Mouse (Mus musculus) MEL (cell line): ENCODE results near the gene Pycr2.
"Not testable (repeated sequence)": the region's sequence is repeated elsewhere in the genome, so short reads cannot be mapped to it uniquely, and the experiment has no call there.

Experiments used
- CTCF ChIP-seq, 3 experiments: IDR thresholded peaks in 2 of 3; conservative IDR thresholded peaks in 1 of 3; 2 replicates each; pipeline ENCODE4 v1.5.1; 2011 to 2012; ENCODE audit warnings: low read length in 3 of 3, low read depth in 2 of 3, mild to moderate bottlenecking in 2 of 3, improper control_type of control experiment in 1 of 3, inconsistent platforms in 1 of 3, mixed read lengths in 1 of 3, moderate library complexity in 1 of 3; ENCODE audit not compliant: control insufficient read depth in 1 of 3, insufficient read depth in 1 of 3, poor library complexity in 1 of 3, severe bottlenecking in 1 of 3
- ETS1 ChIP-seq: IDR thresholded peaks from 2 replicates; pipeline ENCODE4 v1.6.1; 2012; ENCODE audit warnings: low read depth, mild to moderate bottlenecking, inconsistent platforms, low read length, improper control_type of control experiment, moderate library complexity
- GABPA ChIP-seq: IDR thresholded peaks from 2 replicates; pipeline ENCODE4 v1.6.1; 2012; ENCODE audit warnings: low read depth, mild to moderate bottlenecking, inconsistent platforms, low read length, improper control_type of control experiment, moderate library complexity
- MXI1 ChIP-seq: IDR thresholded peaks from 2 replicates; pipeline ENCODE4 v1.6.1; 2011; ENCODE audit warnings: mild to moderate bottlenecking, low read depth, low read length, improper control_type of control experiment
- NELFE ChIP-seq: IDR thresholded peaks from 2 replicates; pipeline ENCODE4 v1.6.1; 2011; ENCODE audit warnings: low read depth, low read length, improper control_type of control experiment
- POLR2A ChIP-seq, 2 experiments: IDR thresholded peaks; 2 replicates each; pipeline ENCODE4 v1.6.1; 2011 to 2012; ENCODE audit warnings: low read length in 2 of 2, mild to moderate bottlenecking in 2 of 2, control low read depth in 1 of 2, improper control_type of control experiment in 1 of 2, low read depth in 1 of 2, moderate library complexity in 1 of 2; ENCODE audit not compliant: control insufficient read depth in 1 of 2, insufficient read depth in 1 of 2, poor library complexity in 1 of 2
- POLR2AphosphoS2 ChIP-seq: IDR thresholded peaks from 2 replicates; pipeline ENCODE4 v1.6.1; 2011; ENCODE audit warnings: low read length, improper control_type of control experiment
- TAL1 ChIP-seq: IDR thresholded peaks from 2 replicates; pipeline ENCODE4 v1.6.1; 2012; ENCODE audit warnings: mild to moderate bottlenecking, inconsistent platforms, low read length, moderate library complexity, mixed read lengths
- TBP ChIP-seq: IDR thresholded peaks from 2 replicates; pipeline ENCODE4 v1.8.0; 2011; ENCODE audit warnings: low read depth, low read length, improper control_type of control experiment
- UBTF ChIP-seq: IDR thresholded peaks from 2 replicates; pipeline ENCODE4 v1.6.1; 2012; ENCODE audit warnings: low read depth, mild to moderate bottlenecking, inconsistent platforms, low read length, improper control_type of control experiment, moderate library complexity, borderline replicate concordance; ENCODE audit not compliant: insufficient read depth
- ZMIZ1 ChIP-seq: IDR thresholded peaks from 2 replicates; pipeline ENCODE4 v1.6.1; 2012; ENCODE audit warnings: low read depth, mild to moderate bottlenecking, inconsistent platforms, low read length, improper control_type of control experiment, moderate library complexity

DNA sequence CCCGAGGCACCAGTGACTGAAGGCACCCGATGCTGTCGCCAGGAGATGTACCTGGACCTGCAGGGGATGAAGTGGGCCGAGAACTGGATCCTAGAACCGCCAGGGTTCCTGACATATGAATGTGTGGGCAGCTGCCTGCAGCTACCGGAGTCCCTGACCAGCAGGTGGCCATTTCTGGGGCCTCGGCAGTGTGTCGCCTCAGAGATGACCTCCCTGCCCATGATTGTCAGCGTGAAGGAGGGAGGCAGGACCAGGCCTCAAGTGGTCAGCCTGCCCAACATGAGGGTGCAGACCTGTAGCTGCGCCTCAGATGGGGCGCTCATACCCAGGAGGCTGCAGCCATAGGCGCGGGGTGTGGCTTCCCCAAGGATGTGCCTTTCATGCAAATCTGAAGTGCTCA is 33.5 kb downstream of the Pycr2 start:
- not testable (repeated sequence) for TF ChIP-seq MXI1; POLR2A (IDR thresholded peaks at IDR 0.05; ENCODE audit: control insufficient read depth in 1 of 2, insufficient read depth in 1 of 2, low read depth in 1 of 2, low read length in 2 of 2, poor library complexity in 1 of 2); CTCF (IDR thresholded peaks at IDR 0.05 in 2 of 3, conservative IDR thresholded peaks at IDR 0.05 in 1 of 3; ENCODE audit: control insufficient read depth in 1 of 3, insufficient read depth in 1 of 3, low read depth in 2 of 3, low read length in 3 of 3, poor library complexity in 1 of 3, severe bottlenecking in 1 of 3); UBTF; TAL1; GABPA; NELFE; ETS1; POLR2AphosphoS2; ZMIZ1; TBP
